Mouse (Mus musculus) ES-E14 (cell line): ENCODE measurements around the gene Gstt3.

Experiments
- MAFK ChIP-seq: IDR thresholded peaks from 2 replicates; pipeline ENCODE4 v1.6.1; 2014; ENCODE audit warnings: mild to moderate bottlenecking, low read depth, low read length, inconsistent platforms; ENCODE audit not compliant: insufficient read depth
- ZNF384 ChIP-seq: IDR thresholded peaks from 2 replicates; pipeline ENCODE4 v1.6.1; 2012; ENCODE audit warnings: low read depth, low read length, inconsistent platforms

- no peak for TF ChIP-seq ZNF384
- TF ChIP-seq MAFK = no peak
These were observed 37.4 kb upstream of the Gstt3 start for GRCm38 (mm10) chr10:75818641-75819040.
